Mouse (Mus musculus): Measurements from ENCODE around the gene Krt32. TPM values are rescaled to one million over a fixed set of nuclear protein-coding genes. Genes with fewer than 3 reads are reported as not detected.

The Krt32 gene
- polyA plus RNA-seq (2014; fragmentation: Illumina TruSeq; extraction: RNeasy Lipid Tissue Mini Kit (QIAGEN cat#74804); ENCODE audit: low read depth, low replicate concordance) = not detected

DNA sequence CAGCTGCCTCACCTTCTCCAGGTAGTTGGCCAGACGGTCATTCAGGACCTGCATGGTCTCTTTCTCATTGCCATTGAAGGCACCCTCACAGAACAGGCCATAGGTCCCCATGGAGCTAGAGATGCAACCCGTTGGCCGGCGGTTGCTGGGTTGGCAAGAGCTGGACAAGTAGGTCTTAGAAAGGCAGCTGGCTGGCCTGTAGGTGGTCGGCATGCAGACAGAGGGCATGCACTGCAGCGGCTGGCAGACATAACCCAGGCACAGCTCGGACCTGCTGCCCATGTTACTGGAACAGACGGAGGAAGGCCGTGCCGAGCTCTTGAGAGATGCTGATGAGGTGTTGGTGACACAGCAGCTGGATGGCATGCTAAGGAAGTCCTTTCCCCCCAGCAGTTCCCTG is at the start of gene Krt32:
Gene Krt32, minus strand, starts transcription at position 366 of the 400 bp plus-strand sequence.

DNA sequence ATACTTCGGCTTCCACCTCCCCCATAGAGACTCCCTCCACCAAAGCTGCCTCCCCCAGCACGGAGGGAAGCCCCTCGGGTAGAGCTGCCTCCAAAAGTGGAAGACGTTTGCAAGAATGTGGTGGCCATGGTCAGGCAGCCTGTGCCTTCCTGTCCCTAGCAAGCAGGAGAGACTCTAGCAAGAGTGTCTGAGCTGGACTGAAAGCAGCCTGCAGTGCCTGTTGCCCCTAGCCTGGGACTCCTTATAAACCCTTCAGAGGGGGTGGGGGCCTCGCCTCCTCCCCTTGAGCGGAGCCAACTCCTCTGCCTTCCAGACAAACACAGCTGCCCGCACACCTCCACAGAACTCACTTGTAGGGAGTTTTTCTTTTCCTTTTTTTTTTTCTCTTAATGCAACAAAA is 47.7 kb upstream of the Krt32 start, which contains the start of gene Krt15:
Gene Krt15, minus strand, starts transcription at position 198 of the 400 bp plus-strand sequence.

DNA sequence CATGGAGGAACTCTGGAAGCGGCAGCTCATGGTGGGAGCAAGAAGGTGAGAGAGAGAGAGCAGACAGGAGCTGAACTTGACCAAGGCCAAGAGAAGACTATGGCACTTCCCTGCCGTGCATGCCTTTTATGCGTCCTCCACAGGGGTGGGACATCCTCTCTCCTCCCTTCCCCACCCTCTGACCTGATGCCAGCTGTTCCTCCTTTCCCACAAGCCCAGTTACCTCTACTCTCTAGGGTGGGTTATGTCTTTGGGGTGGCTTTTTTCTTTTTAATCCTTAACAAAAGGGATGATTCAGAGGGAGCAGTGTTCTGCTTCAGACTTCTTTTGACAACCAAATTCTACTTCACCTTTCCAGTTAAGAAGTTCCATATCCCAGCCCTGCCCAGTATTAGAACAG is 33.4 kb upstream of the Krt32 start, which contains the start of gene Krt13:
Gene Krt13, minus strand, starts transcription at position 101 of the 400 bp plus-strand sequence.

DNA sequence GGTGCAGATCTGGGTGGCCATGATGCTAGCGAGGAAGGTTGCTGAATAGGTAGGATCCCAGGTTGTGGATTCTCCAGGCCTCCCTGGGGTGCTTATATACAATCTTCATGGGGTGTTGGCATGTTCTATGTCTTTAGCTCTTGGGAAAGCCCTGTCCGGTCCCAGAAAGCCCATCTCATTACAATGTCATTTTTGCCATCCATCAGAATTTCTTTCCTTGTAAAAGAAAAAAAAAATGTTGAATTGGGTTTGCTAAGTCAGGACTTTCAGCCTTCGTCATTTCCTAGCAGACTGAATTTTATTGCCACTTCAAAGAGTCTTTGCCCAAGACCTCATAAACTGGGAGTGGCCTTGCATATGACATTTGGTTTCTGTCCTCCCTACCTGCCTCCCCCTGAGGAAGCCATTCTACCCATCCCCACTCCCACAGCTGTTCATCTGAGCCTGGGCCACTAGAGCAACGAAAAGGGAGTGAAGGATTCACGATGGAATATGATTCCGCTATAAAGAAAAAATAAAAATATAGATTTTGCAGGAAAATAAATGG is 17.6 kb upstream of the Krt32 start, which contains the start of gene Krt36:
Gene Krt36, minus strand, starts transcription at position 51 of the 547 bp plus-strand sequence.

DNA sequence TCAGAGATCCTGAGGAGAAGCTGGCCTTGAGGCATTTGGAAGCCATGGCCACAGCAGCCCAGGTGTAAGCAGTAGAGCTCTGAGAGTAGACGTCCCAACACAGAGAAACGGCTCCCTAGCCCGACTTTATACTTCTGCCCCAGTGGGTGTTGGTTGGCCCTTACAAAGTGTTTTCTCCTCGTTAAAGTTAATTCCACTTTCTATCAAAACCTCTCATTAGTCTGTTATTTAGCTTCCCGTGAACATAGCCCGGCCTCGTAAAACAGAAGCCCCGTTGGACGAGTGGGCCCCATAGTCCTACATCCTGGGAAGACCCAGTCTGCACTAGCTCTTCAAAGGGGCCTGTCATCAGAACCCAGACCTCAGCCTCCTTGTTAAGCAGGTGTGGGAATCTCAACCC is 8.1 kb upstream of the Krt32 start, which contains the start of gene Krt35:
Gene Krt35, minus strand, starts transcription at position 101 of the 400 bp plus-strand sequence.

DNA sequence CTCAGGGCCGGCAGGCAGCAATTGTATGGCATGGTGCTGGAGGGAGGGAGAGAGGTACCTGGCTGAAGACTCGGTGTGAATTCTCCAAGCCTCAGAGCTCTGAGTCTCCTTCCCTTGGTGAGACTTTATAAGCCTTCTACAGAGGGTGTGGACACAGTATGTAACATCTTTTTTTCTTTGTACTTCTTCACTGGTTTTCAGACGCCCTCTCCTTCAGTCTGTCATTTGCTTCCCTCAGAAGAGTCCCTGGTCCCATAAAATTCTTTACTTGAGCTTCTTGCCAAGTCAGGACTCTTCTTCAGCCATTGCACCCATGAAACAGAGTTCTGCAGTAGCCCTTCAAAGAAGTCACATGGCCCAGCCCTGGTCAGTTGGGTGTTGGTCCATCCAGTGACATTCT is 37.6 kb downstream of the Krt32 start, which contains the start of gene Krt31:
Gene Krt31, minus strand, starts transcription at position 101 of the 400 bp plus-strand sequence.

DNA sequence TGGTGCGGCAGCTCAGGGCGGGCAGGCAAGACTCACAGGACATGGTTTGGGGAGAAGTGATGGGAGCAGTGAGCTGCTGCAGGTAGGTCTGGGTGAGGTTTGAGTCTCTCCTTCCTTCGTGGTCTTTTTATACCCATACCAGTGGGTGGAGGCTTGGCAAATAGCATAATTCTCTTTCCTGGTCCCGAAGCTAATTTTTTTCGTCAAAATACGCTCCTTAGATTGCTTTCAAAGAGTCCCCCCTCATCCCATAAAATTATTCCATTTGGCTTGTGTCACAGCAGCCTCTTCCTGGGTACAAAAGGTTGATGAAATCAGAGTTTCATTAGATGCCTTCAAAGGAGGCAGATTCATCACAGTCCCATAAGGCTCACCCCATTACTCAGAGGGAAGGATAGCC is 46.6 kb downstream of the Krt32 start, which contains the start of gene Krt34:
Gene Krt34, minus strand, starts transcription at position 101 of the 400 bp plus-strand sequence.

Other genes with a start within 250 kb of the Krt32 start
- not detected for gene Krtap4-16, start 236.6 kb downstream of the Krt32 start, polyA plus RNA-seq (2014; fragmentation: Illumina TruSeq; extraction: RNeasy Lipid Tissue Mini Kit (QIAGEN cat#74804); ENCODE audit: low read depth, low replicate concordance)
- not detected for gene Gm11568, start 230.3 kb downstream of the Krt32 start, polyA plus RNA-seq (2014; fragmentation: Illumina TruSeq; extraction: RNeasy Lipid Tissue Mini Kit (QIAGEN cat#74804); ENCODE audit: low read depth, low replicate concordance)
- gene Gm11559, start 223.8 kb downstream of the Krt32 start, polyA plus RNA-seq (2014; fragmentation: Illumina TruSeq; extraction: RNeasy Lipid Tissue Mini Kit (QIAGEN cat#74804); ENCODE audit: low read depth, low replicate concordance) = not detected
- gene Krtap9-1, start 214.8 kb downstream of the Krt32 start, polyA plus RNA-seq (2014; fragmentation: Illumina TruSeq; extraction: RNeasy Lipid Tissue Mini Kit (QIAGEN cat#74804); ENCODE audit: low read depth, low replicate concordance) = not detected
- not detected for gene Gm11567, start 209.0 kb downstream of the Krt32 start, polyA plus RNA-seq (2014; fragmentation: Illumina TruSeq; extraction: RNeasy Lipid Tissue Mini Kit (QIAGEN cat#74804); ENCODE audit: low read depth, low replicate concordance)
- gene Krtap31-1, start 180.3 kb downstream of the Krt32 start, polyA plus RNA-seq (2014; fragmentation: Illumina TruSeq; extraction: RNeasy Lipid Tissue Mini Kit (QIAGEN cat#74804); ENCODE audit: low read depth, low replicate concordance) = not detected
- gene Gm11565, start 173.5 kb downstream of the Krt32 start, polyA plus RNA-seq (2014; fragmentation: Illumina TruSeq; extraction: RNeasy Lipid Tissue Mini Kit (QIAGEN cat#74804); ENCODE audit: low read depth, low replicate concordance) = not detected
- not detected for gene Krtap31-2, start 151.9 kb downstream of the Krt32 start, polyA plus RNA-seq (2014; fragmentation: Illumina TruSeq; extraction: RNeasy Lipid Tissue Mini Kit (QIAGEN cat#74804); ENCODE audit: low read depth, low replicate concordance)
- gene Krtap9-5, start 139.8 kb downstream of the Krt32 start, polyA plus RNA-seq (2014; fragmentation: Illumina TruSeq; extraction: RNeasy Lipid Tissue Mini Kit (QIAGEN cat#74804); ENCODE audit: low read depth, low replicate concordance) = not detected
- not detected for gene Krtap29-1, start 109.2 kb downstream of the Krt32 start, polyA plus RNA-seq (2014; fragmentation: Illumina TruSeq; extraction: RNeasy Lipid Tissue Mini Kit (QIAGEN cat#74804); ENCODE audit: low read depth, low replicate concordance)
- not detected for gene Krtap16-1, start 101.6 kb downstream of the Krt32 start, polyA plus RNA-seq (2014; fragmentation: Illumina TruSeq; extraction: RNeasy Lipid Tissue Mini Kit (QIAGEN cat#74804); ENCODE audit: low read depth, low replicate concordance)
- gene Krtap17-1, start 94.2 kb downstream of the Krt32 start, polyA plus RNA-seq (2014; fragmentation: Illumina TruSeq; extraction: RNeasy Lipid Tissue Mini Kit (QIAGEN cat#74804); ENCODE audit: low read depth, low replicate concordance) = not detected
- gene Krt33a, start 72.0 kb downstream of the Krt32 start, polyA plus RNA-seq (2014; fragmentation: Illumina TruSeq; extraction: RNeasy Lipid Tissue Mini Kit (QIAGEN cat#74804); ENCODE audit: low read depth, low replicate concordance) = not detected
- gene Krt33b, start 58.4 kb downstream of the Krt32 start, polyA plus RNA-seq (2014; fragmentation: Illumina TruSeq; extraction: RNeasy Lipid Tissue Mini Kit (QIAGEN cat#74804); ENCODE audit: low read depth, low replicate concordance) = not detected
- not detected for gene Krt34, start 46.7 kb downstream of the Krt32 start, polyA plus RNA-seq (2014; fragmentation: Illumina TruSeq; extraction: RNeasy Lipid Tissue Mini Kit (QIAGEN cat#74804); ENCODE audit: low read depth, low replicate concordance)
- gene Krt31, start 37.7 kb downstream of the Krt32 start, polyA plus RNA-seq (2014; fragmentation: Illumina TruSeq; extraction: RNeasy Lipid Tissue Mini Kit (QIAGEN cat#74804); ENCODE audit: low read depth, low replicate concordance) = not detected
- not detected for gene Krt35, start 8.0 kb upstream of the Krt32 start, polyA plus RNA-seq (2014; fragmentation: Illumina TruSeq; extraction: RNeasy Lipid Tissue Mini Kit (QIAGEN cat#74804); ENCODE audit: low read depth, low replicate concordance)
- gene Krt36, start 17.4 kb upstream of the Krt32 start, polyA plus RNA-seq (2014; fragmentation: Illumina TruSeq; extraction: RNeasy Lipid Tissue Mini Kit (QIAGEN cat#74804); ENCODE audit: low read depth, low replicate concordance) = not detected
- not detected for gene Krt13, start 33.3 kb upstream of the Krt32 start, polyA plus RNA-seq (2014; fragmentation: Illumina TruSeq; extraction: RNeasy Lipid Tissue Mini Kit (QIAGEN cat#74804); ENCODE audit: low read depth, low replicate concordance)
- not detected for gene Krt15, start 47.7 kb upstream of the Krt32 start, polyA plus RNA-seq (2014; fragmentation: Illumina TruSeq; extraction: RNeasy Lipid Tissue Mini Kit (QIAGEN cat#74804); ENCODE audit: low read depth, low replicate concordance)
- gene Krt19, start 60.4 kb upstream of the Krt32 start, polyA plus RNA-seq (2014; fragmentation: Illumina TruSeq; extraction: RNeasy Lipid Tissue Mini Kit (QIAGEN cat#74804); ENCODE audit: low read depth, low replicate concordance) = not detected
- gene Krt9, start 105.0 kb upstream of the Krt32 start, polyA plus RNA-seq (2014; fragmentation: Illumina TruSeq; extraction: RNeasy Lipid Tissue Mini Kit (QIAGEN cat#74804); ENCODE audit: low read depth, low replicate concordance) = not detected
- not detected for gene Krt14, start 119.3 kb upstream of the Krt32 start, polyA plus RNA-seq (2014; fragmentation: Illumina TruSeq; extraction: RNeasy Lipid Tissue Mini Kit (QIAGEN cat#74804); ENCODE audit: low read depth, low replicate concordance)
- not detected for gene Krt16, start 160.7 kb upstream of the Krt32 start, polyA plus RNA-seq (2014; fragmentation: Illumina TruSeq; extraction: RNeasy Lipid Tissue Mini Kit (QIAGEN cat#74804); ENCODE audit: low read depth, low replicate concordance)
- not detected for gene Krt17, start 172.8 kb upstream of the Krt32 start, polyA plus RNA-seq (2014; fragmentation: Illumina TruSeq; extraction: RNeasy Lipid Tissue Mini Kit (QIAGEN cat#74804); ENCODE audit: low read depth, low replicate concordance)
- not detected for gene Krt42, start 181.6 kb upstream of the Krt32 start, polyA plus RNA-seq (2014; fragmentation: Illumina TruSeq; extraction: RNeasy Lipid Tissue Mini Kit (QIAGEN cat#74804); ENCODE audit: low read depth, low replicate concordance)
- gene Eif1, start 231.7 kb upstream of the Krt32 start, polyA plus RNA-seq (2014; fragmentation: Illumina TruSeq; extraction: RNeasy Lipid Tissue Mini Kit (QIAGEN cat#74804); ENCODE audit: low read depth, low replicate concordance) = 1,697 TPM
- gene Gast, start 246.2 kb upstream of the Krt32 start, polyA plus RNA-seq (2014; fragmentation: Illumina TruSeq; extraction: RNeasy Lipid Tissue Mini Kit (QIAGEN cat#74804); ENCODE audit: low read depth, low replicate concordance) = not detected

Measured in kidney, adult 10 weeks (tissue).